Mouse (Mus musculus): ENCODE measurements at regions not wholly inside any gene's neighbourhood (a gene's known extent, or its start where the extent isn't known, plus 50 kb on each side); places are given as distances from the start of the nearest gene placed in this dataset.

DNA sequence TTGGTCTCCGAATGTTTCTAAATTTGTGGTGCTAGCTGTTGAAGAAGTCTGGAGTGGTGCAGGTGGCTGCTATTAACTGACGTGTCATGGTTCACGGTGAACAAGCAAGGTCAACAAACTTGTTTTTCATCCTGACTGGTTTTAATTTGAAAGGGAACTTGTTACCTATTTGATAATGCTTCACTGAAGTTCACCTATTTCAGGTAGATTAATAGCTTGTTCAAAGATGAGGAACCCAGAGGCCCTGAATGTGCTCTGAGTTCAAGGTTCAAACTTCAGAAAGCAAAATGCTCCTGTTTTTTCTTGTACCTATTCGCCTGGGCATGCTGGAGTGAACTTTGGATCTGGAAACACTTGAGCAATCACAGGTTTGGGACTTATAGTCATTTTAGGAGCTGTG lies 136.7 kb upstream of the Zeb2 start:
- TF ChIP-seq POLR2A (IDR thresholded peaks at IDR 0.05; ENCODE audit: low read depth, low read length), result no peak
- no peak for TF ChIP-seq CTCF (IDR thresholded peaks at IDR 0.05; ENCODE audit: extremely low read depth, insufficient read depth, insufficient read length, insufficient replicate concordance)
